ENCODE assay signal across 12 mouse cellular contexts in the genomic region with DNA sequence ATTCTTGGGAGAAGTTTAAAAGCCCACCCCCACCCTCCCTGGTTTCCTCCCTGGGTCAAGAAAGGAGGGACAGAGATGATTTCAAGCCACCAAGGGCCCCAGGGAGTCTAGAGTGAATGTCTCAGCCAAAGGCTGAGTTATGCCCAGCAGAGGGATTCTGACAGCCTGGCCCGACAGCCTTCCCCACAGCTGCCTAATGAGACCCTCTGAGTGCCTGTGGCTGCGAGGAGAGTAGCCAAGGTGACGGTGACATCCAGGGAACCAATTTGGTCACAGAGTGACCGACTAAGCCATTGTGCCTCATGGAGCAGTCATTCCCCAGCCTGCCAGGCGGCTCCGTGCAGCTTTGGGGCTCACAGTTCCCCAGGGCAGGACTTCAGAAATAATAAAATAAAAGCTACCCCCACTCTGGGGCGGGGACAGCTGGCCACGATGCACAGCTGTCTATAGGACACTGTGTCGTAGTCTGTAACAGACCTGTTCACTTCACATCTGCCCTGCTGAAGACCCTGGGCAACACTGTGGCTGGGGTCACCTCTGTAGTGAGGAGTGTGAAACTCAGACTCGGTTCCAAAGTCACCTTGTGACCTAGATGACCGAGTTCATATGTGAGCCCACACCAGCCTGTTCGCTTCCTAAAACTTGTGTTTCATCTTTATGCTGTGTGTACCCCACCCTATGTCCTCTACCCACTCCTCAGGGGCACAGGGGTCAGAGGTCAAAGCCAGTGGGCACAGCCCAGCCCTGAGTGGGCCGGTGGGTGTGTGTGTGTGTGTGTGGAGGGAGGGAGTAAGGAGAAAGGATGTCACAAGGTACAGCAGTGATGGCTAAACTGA.
DNase-seq lines count a peak whose midpoint lies in the region; ATAC-seq and TF ChIP-seq lines count a peak whose summit lies in the region.
"Had no signal": no experiment of that assay in that cellular context is flagged by ENCODE, and none has a peak within 500 bp of the region (broad histone marks: within the 10 kb centered on the region; RNA-seq: fewer than 3 reads in every experiment).

No protein-coding gene starts in this region.

- no peak overlapping the region for H3K4me2 ChIP-seq in forebrain, embryonic 13.5 days
- no peak overlapping the region for H3K4me2 ChIP-seq in forebrain, embryonic 12.5 days
- no peak overlapping the region for H3K4me2 ChIP-seq in hindbrain, embryonic 11.5 days (replicated peaks; ENCODE audit: low read depth, low read length)
- H3K4me2 ChIP-seq in midbrain, embryonic 14.5 days (ENCODE audit: low read length) = no peak overlapping the region

- no peaks in the 10 kb centered on the region for H3K9me3 ChIP-seq in forebrain, embryonic 13.5 days (replicated peaks)
- no peaks in the 10 kb centered on the region for H3K9me3 ChIP-seq in forebrain, embryonic 12.5 days
- H3K9me3 ChIP-seq in E14TG2a.4 (ENCODE audit: low read length) = peaks cover 4% of the 10 kb centered on the region
- H3K9me3 ChIP-seq in hindbrain, embryonic 11.5 days (ENCODE audit: control insufficient read depth, low read length) = no peaks in the 10 kb centered on the region
- H3K9me3 ChIP-seq in midbrain, embryonic 14.5 days (ENCODE audit: control insufficient read depth, low read length) = no peaks in the 10 kb centered on the region

- no peak overlapping the region for H3K4me3 ChIP-seq in forebrain, embryonic 13.5 days
- no peak overlapping the region for H3K4me3 ChIP-seq in forebrain, embryonic 12.5 days (replicated peaks)
- 0 out of 2 replicates have a peak overlapping the region, but pooled peaks have one; percentile 10 for H3K4me3 ChIP-seq in E14TG2a.4 (replicated peaks; ENCODE audit: low read length)
- H3K4me3 ChIP-seq in hindbrain, embryonic 11.5 days (ENCODE audit: low read depth, low read length) = no peak overlapping the region
- H3K4me3 ChIP-seq in midbrain, embryonic 14.5 days (replicated peaks; ENCODE audit: low read depth, low read length) = no peak overlapping the region
- H3K4me3 ChIP-seq: gastrocnemius, adult 2 months had no signal

- H3K27ac ChIP-seq in forebrain, embryonic 13.5 days = no peak overlapping the region
- H3K27ac ChIP-seq in forebrain, embryonic 12.5 days = no peak overlapping the region
- H3K27ac ChIP-seq in hindbrain, embryonic 11.5 days (ENCODE audit: low read depth, low read length) = no peak overlapping the region
- H3K27ac ChIP-seq in midbrain, embryonic 14.5 days (replicated peaks; ENCODE audit: low read depth, low read length) = no peak overlapping the region
- H3K27ac ChIP-seq: gastrocnemius, adult 2 months had no signal

- DNase-seq in hindbrain, embryonic 11.5 days (ENCODE audit: low spot score) = peak; percentile 27
- peak; percentile 33 for DNase-seq in midbrain, embryonic 14.5 days
- DNase-seq in frontal cortex, postnatal 14 days (ENCODE audit: low spot score in 2 of 2) = no peak
- no peak for DNase-seq in kidney, postnatal 36 days
- DNase-seq: adrenal gland, postnatal 36 days; gastrocnemius, adult 2 months; layer of hippocampus, adult 9-11 months had no signal

- peaks cover 2% of the 10 kb centered on the region; the same call in 1 of the 2 replicates for H3K27me3 ChIP-seq in forebrain, embryonic 13.5 days
- H3K27me3 ChIP-seq in forebrain, embryonic 12.5 days = peaks cover 4% of the 10 kb centered on the region; the same call in 1 of the 2 replicates
- H3K27me3 ChIP-seq in E14TG2a.4 (ENCODE audit: insufficient read depth, low read length) = 0 out of 2 replicates have a peak, but pooled peaks cover 3% of the 10 kb centered on the region
- H3K27me3 ChIP-seq in hindbrain, embryonic 11.5 days (ENCODE audit: control insufficient read depth, insufficient read depth, low read length) = no peaks in the 10 kb centered on the region
- H3K27me3 ChIP-seq in midbrain, embryonic 14.5 days (ENCODE audit: control insufficient read depth, insufficient read depth, low read length) = no peaks in the 10 kb centered on the region

- peaks cover 11% of the 10 kb centered on the region for H3K4me1 ChIP-seq in forebrain, embryonic 13.5 days
- H3K4me1 ChIP-seq in forebrain, embryonic 12.5 days = peaks cover 21% of the 10 kb centered on the region
- peaks cover 35% of the 10 kb centered on the region for H3K4me1 ChIP-seq in E14TG2a.4 (replicated peaks; ENCODE audit: low read depth, low read length)
- H3K4me1 ChIP-seq in hindbrain, embryonic 11.5 days (replicated peaks; ENCODE audit: control insufficient read depth, insufficient read depth, low read length) = peaks cover 7% of the 10 kb centered on the region; the same call in 1 of the 2 replicates
- peaks cover 10% of the 10 kb centered on the region; the same call in 1 of the 2 replicates for H3K4me1 ChIP-seq in midbrain, embryonic 14.5 days (ENCODE audit: control insufficient read depth, insufficient read depth, low read length)

- H3K36me3 ChIP-seq in forebrain, embryonic 13.5 days (ENCODE audit: poor library complexity, severe bottlenecking) = no peaks in the 10 kb centered on the region
- no peaks in the 10 kb centered on the region for H3K36me3 ChIP-seq in forebrain, embryonic 12.5 days (replicated peaks)
- no peaks in the 10 kb centered on the region for H3K36me3 ChIP-seq in E14TG2a.4 (ENCODE audit: insufficient read depth, low read length)
- no peaks in the 10 kb centered on the region for H3K36me3 ChIP-seq in hindbrain, embryonic 11.5 days (ENCODE audit: control insufficient read depth, insufficient read depth, low read length)
- no peaks in the 10 kb centered on the region for H3K36me3 ChIP-seq in midbrain, embryonic 14.5 days (ENCODE audit: control insufficient read depth, insufficient read depth, low read length)

- no peak overlapping the region for H3K9ac ChIP-seq in forebrain, embryonic 13.5 days
- H3K9ac ChIP-seq in forebrain, embryonic 12.5 days = no peak overlapping the region
- H3K9ac ChIP-seq in hindbrain, embryonic 11.5 days (ENCODE audit: low read depth, low read length) = no peak overlapping the region
- H3K9ac ChIP-seq in midbrain, embryonic 14.5 days (replicated peaks; ENCODE audit: low read length) = no peak overlapping the region

- WGBS in forebrain, embryonic 13.5 days = 68% methylated on average over 13 of the region's 13 CpGs
- 73% methylated on average over 13 of the region's 13 CpGs for WGBS in forebrain, embryonic 12.5 days
- 73% methylated on average over 13 of the region's 13 CpGs for WGBS in hindbrain, embryonic 11.5 days
- WGBS in midbrain, embryonic 14.5 days = 56% methylated on average over 13 of the region's 13 CpGs

- ATAC-seq in forebrain, embryonic 13.5 days = 0 out of 2 replicates have a peak, but pooled peaks have one; percentile 6
- ATAC-seq in forebrain, embryonic 12.5 days (ENCODE audit: low FRiP score) = no peak
- ATAC-seq in hindbrain, embryonic 11.5 days (ENCODE audit: low FRiP score) = peak; percentile 31
- peak; percentile 44 for ATAC-seq in midbrain, embryonic 14.5 days (ENCODE audit: low FRiP score, low TSS enrichment)
- ATAC-seq in megakaryocyte, adult 5-6 weeks (ENCODE audit: poor library complexity, severe bottlenecking) = no peak
- ATAC-seq: Patski had no signal

- no peak for TF ChIP-seq CTCF in E14TG2a.4 (conservative IDR thresholded peaks at IDR 0.05; ENCODE audit: low read length)

Comparison
In these comparisons a context has a peak if more than half of its experiments do, and no peak if none do; other contexts are left out.
1. ATAC-seq: peak in forebrain, embryonic 13.5 days (single experiment), hindbrain, embryonic 11.5 days (single experiment) and midbrain, embryonic 14.5 days (single experiment); none in forebrain, embryonic 12.5 days (single experiment) and megakaryocyte, adult 5-6 weeks (single experiment).
2. DNase-seq: peak in hindbrain, embryonic 11.5 days (single experiment) and midbrain, embryonic 14.5 days (single experiment); none in frontal cortex, postnatal 14 days (0 of 2) and kidney, postnatal 36 days (0 of 2).